In the genomic region with DNA sequence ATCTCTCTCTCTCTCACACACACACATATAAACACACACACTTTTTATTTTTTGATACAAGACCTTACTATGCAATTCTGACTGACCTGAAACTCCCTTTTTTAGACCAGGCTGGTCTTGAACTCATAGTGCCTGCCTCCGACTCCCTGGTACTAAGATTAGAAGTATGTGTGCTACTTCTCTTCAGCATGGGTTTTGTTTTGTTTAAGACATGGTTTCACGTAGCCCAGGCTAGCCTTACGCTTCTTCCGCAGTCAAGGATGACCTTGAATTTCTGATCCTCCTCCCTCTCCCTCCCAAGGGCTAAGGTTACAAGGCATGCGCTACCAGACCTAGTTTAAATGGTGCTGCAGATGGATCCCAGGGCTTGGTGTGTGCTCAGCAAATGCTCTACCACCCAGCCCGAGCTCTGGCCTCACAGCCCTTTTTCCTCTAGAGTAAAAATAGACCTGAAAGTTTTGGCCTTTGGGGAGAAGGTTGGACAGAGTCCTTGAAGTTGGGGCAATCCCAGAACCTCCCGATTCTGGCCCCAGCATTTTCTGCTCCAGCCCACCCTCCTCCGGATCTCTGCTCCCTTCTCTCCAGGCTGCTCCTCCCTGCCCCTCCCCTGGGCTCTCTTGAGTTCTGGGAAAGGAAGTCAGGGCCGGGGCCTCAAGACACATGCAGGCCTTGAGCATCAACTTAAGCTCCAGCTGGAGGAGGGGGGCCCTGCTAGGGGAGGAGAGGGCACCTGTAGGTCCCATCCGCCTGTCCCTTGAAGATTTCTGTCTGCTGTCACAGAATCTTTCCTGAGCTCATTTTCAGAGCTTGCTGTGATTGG, we compare ENCODE assay signal across 12 mouse cellular contexts. TPM values are rescaled to one million over a fixed set of nuclear protein-coding genes. Genes with fewer than 3 reads are reported as not detected.
DNase-seq lines count a peak whose midpoint lies in the region; ATAC-seq and TF ChIP-seq lines count a peak whose summit lies in the region.
"Had no signal": no experiment of that assay in that cellular context is flagged by ENCODE, and none has a peak within 500 bp of the region (broad histone marks: within the 10 kb centered on the region; RNA-seq: fewer than 3 reads in every experiment).

No protein-coding gene starts in this region.

- no peak overlapping the region for H3K4me2 ChIP-seq in hindbrain, embryonic 16.5 days (ENCODE audit: low read length)
- H3K4me2 ChIP-seq: hindbrain, embryonic 15.5 days; neural tube, embryonic 12.5 days had no signal

- no peaks in the 10 kb centered on the region for H3K27me3 ChIP-seq in hindbrain, embryonic 10.5 days (ENCODE audit: insufficient read depth, poor library complexity, severe bottlenecking)
- H3K27me3 ChIP-seq in hindbrain, embryonic 16.5 days (replicated peaks; ENCODE audit: control insufficient read depth, insufficient read depth, low read length), result no peaks in the 10 kb centered on the region
- H3K27me3 ChIP-seq in cerebellum, adult 2 months (ENCODE audit: control insufficient read depth, insufficient read depth, low read length), result no peaks in the 10 kb centered on the region
- H3K27me3 ChIP-seq: CH12.LX; hindbrain, embryonic 15.5 days; neural tube, embryonic 12.5 days had no signal

- H3K4me3 ChIP-seq in hindbrain, embryonic 10.5 days, result no peak overlapping the region
- H3K4me3 ChIP-seq in hindbrain, embryonic 16.5 days (ENCODE audit: low read length), result no peak overlapping the region
- no peak overlapping the region for H3K4me3 ChIP-seq in cerebellum, adult 2 months (replicated peaks; ENCODE audit: insufficient read depth, low read depth, low read length)
- H3K4me3 ChIP-seq: hindbrain, embryonic 15.5 days; neural tube, embryonic 12.5 days had no signal

- no peak for ATAC-seq in hindbrain, embryonic 16.5 days

- no peak for TF ChIP-seq POLR2A in cerebellum, adult 2 months (IDR thresholded peaks at IDR 0.05; ENCODE audit: borderline replicate concordance, insufficient read depth, low read length)

- no peak for DNase-seq in hindbrain, embryonic 10.5 days (ENCODE audit: low spot score)
- DNase-seq in ZHBTc4 (ENCODE audit: low read depth, low spot score), result peak; percentile 64
- DNase-seq in heart, postnatal 14 days, result peak; percentile 48 to 59
- DNase-seq in naive thymus-derived CD4-positive, alpha-beta T cell, adult 2 months (ENCODE audit: low read depth), result peak; percentile 42
- no peak for DNase-seq in cerebellum, adult 2 months
- no peak for DNase-seq in embryo, embryonic 11 days
- DNase-seq in spleen, postnatal 36 days (ENCODE audit: low spot score in 2 of 2), result no peak
- DNase-seq: cerebellum, adult 8-10 months had no signal

- no peaks in the 10 kb centered on the region for H3K9me3 ChIP-seq in hindbrain, embryonic 10.5 days
- H3K9me3 ChIP-seq in hindbrain, embryonic 16.5 days (ENCODE audit: control insufficient read depth, low read length), result no peaks in the 10 kb centered on the region
- H3K9me3 ChIP-seq: hindbrain, embryonic 15.5 days; neural tube, embryonic 12.5 days had no signal

- TF ChIP-seq CTCF in cerebellum, adult 2 months (IDR thresholded peaks at IDR 0.05; ENCODE audit: borderline replicate concordance, insufficient read depth, low read depth, low read length), result no peak

- no peaks in the 10 kb centered on the region for H3K36me3 ChIP-seq in hindbrain, embryonic 10.5 days
- H3K36me3 ChIP-seq in hindbrain, embryonic 16.5 days (ENCODE audit: control insufficient read depth, insufficient read depth, low read length), result no peaks in the 10 kb centered on the region
- H3K36me3 ChIP-seq: hindbrain, embryonic 15.5 days; neural tube, embryonic 12.5 days had no signal

- peaks cover 28% of the 10 kb centered on the region for H3K4me1 ChIP-seq in hindbrain, embryonic 10.5 days (replicated peaks)
- peaks cover 3% of the 10 kb centered on the region; the same call in 1 of the 2 replicates for H3K4me1 ChIP-seq in hindbrain, embryonic 16.5 days (ENCODE audit: control insufficient read depth, insufficient read depth, low read depth, low read length)
- no peaks in the 10 kb centered on the region; the same call in 1 of the 2 replicates for H3K4me1 ChIP-seq in cerebellum, adult 2 months (ENCODE audit: control insufficient read depth, insufficient read depth, low read length)

- H3K27ac ChIP-seq in hindbrain, embryonic 10.5 days, result peak overlapping the region; percentile 36; the same call in 1 of the 2 replicates
- H3K27ac ChIP-seq in hindbrain, embryonic 16.5 days (ENCODE audit: low read depth, low read length), result no peak overlapping the region
- no peak overlapping the region for H3K27ac ChIP-seq in cerebellum, adult 2 months (ENCODE audit: insufficient read depth, low read length)
- H3K27ac ChIP-seq: hindbrain, embryonic 15.5 days; neural tube, embryonic 12.5 days had no signal

- intact Hi-C loops in heart, postnatal 14 days (cut with DNase I), result loop anchor here (5.0 kb wide), 1 partner anchor 164 kb away; no protein-coding TSS in a partner anchor

- 74% methylated on average over 10 of the region's 10 CpGs for WGBS in hindbrain, embryonic 10.5 days
- 76% methylated on average over 10 of the region's 10 CpGs for WGBS in hindbrain, embryonic 16.5 days
- 63% methylated on average over 10 of the region's 10 CpGs for WGBS in cerebellum, adult 2 months

- no peak overlapping the region; the same call in 1 of the 2 replicates for H3K9ac ChIP-seq in hindbrain, embryonic 16.5 days (ENCODE audit: low read depth, low read length)
- H3K9ac ChIP-seq: hindbrain, embryonic 15.5 days; neural tube, embryonic 12.5 days had no signal

RNA-seq across cellular contexts. Expression of a gene that starts 8.3 kb away (rescaled TPM):
- 289 and 330 TPM in 2 replicates for polyA plus RNA-seq in hindbrain, embryonic 10.5 days (2016; fragmentation: Nextera tagmentation; extraction: Ambion mirVana)
- 81.7 and 99.9 TPM in 2 replicates for polyA plus RNA-seq in hindbrain, embryonic 16.5 days (2015; fragmentation: Nextera tagmentation; extraction: Ambion mirVana)
- 100 to 1,000 TPM in 1 of 2 experiments, 10 to 100 TPM in 1; 93.8 to 126 TPM for total RNA-seq in heart, postnatal 14 days (2021)
- polyA plus RNA-seq in cerebellum, adult 2 months (2012; rRNA removed), result 50.5 and 57.3 TPM in 2 replicates

RNA-seq across cellular contexts. Expression of a gene that starts 11.1 kb away (rescaled TPM):
- 32.5 and 36.0 TPM in 2 replicates for polyA plus RNA-seq in hindbrain, embryonic 10.5 days (2016; fragmentation: Nextera tagmentation; extraction: Ambion mirVana)
- 20.0 and 20.5 TPM in 2 replicates for polyA plus RNA-seq in hindbrain, embryonic 16.5 days (2015; fragmentation: Nextera tagmentation; extraction: Ambion mirVana)
- total RNA-seq in heart, postnatal 14 days (2021), result 10 to 100 TPM; 14.9 to 15.6 TPM
- 30.7 and 32.0 TPM in 2 replicates for polyA plus RNA-seq in cerebellum, adult 2 months (2012; rRNA removed)

Comparison
In these comparisons a context has a peak if more than half of its experiments do, and no peak if none do; other contexts are left out.
1. DNase-seq: peak in ZHBTc4 (single experiment), heart, postnatal 14 days (2 of 2) and naive thymus-derived CD4-positive, alpha-beta T cell, adult 2 months (single experiment); none in hindbrain, embryonic 10.5 days (single experiment), cerebellum, adult 2 months (0 of 2), embryo, embryonic 11 days (single experiment) and spleen, postnatal 36 days (0 of 2).